Mouse (Mus musculus): ENCODE results near the gene Kif13a. TPM values are rescaled to one million over a fixed set of nuclear protein-coding genes. Genes with fewer than 3 reads are reported as not detected.

The Kif13a gene
- polyA plus RNA-seq, 1 experiment from 2014 or later = 7.6 TPM

- Histone ChIP-seq H3K27ac (ENCODE audit: low read length) (no peak overlapping the region), H3K4me1 (ENCODE audit: control insufficient read depth, insufficient read depth, low read length) (peaks cover 4% of the 10 kb centered on the region; the same call in 1 of the 2 replicates), H3K36me3 (ENCODE audit: control insufficient read depth, insufficient read depth, low read length) (no peaks in the 10 kb centered on the region), H3K27me3 (replicated peaks; ENCODE audit: control insufficient read depth, insufficient read depth, low read length) (no peaks in the 10 kb centered on the region), H3K4me2 (ENCODE audit: low read depth, low read length) (no peak overlapping the region), H3K9ac (ENCODE audit: low read depth, low read length) (no peak overlapping the region), H3K9me3 (ENCODE audit: control insufficient read depth, low read length) (peaks cover 7% of the 10 kb centered on the region; the same call in 1 of the 2 replicates), H3K4me3 (ENCODE audit: low read length) (no peak overlapping the region)
- WGBS = 60% methylated on average over 11 of the region's 11 CpGs
- no peak for ATAC-seq
These were observed 31.3 kb downstream of the Kif13a start for GRCm38 (mm10) chr13:46898411-46898810.

- no peaks in the 10 kb centered on the region for H3K36me3 ChIP-seq (ENCODE audit: control insufficient read depth, insufficient read depth, low read length)
- H3K9ac ChIP-seq (ENCODE audit: low read depth, low read length) = no peak overlapping the region
- 40% methylated on average over 4 of the region's 4 CpGs for WGBS
- peak overlapping the region; percentile 23; the same call in 1 of the 2 replicates for H3K27ac ChIP-seq (ENCODE audit: low read length)
- H3K9me3 ChIP-seq (ENCODE audit: control insufficient read depth, low read length) = no peaks in the 10 kb centered on the region
- ATAC-seq = no peak
- no peaks in the 10 kb centered on the region for H3K27me3 ChIP-seq (replicated peaks; ENCODE audit: control insufficient read depth, insufficient read depth, low read length)
- H3K4me3 ChIP-seq (ENCODE audit: low read length) = no peak overlapping the region
- peaks cover 15% of the 10 kb centered on the region for H3K4me1 ChIP-seq (ENCODE audit: control insufficient read depth, insufficient read depth, low read length)
- H3K4me2 ChIP-seq (ENCODE audit: low read depth, low read length) = no peak overlapping the region
These were observed 37.3 kb downstream of the Kif13a start for GRCm38 (mm10) chr13:46892380-46892779.

GRCm38 (mm10) chr13:46888150-46888683 lies 41.5 kb downstream of the Kif13a start:
- no peaks in the 10 kb centered on the region for H3K9me3 ChIP-seq (ENCODE audit: control insufficient read depth, low read length)
- no peak overlapping the region for H3K9ac ChIP-seq (ENCODE audit: low read depth, low read length)
- no peak overlapping the region for H3K4me2 ChIP-seq (ENCODE audit: low read depth, low read length)
- no peaks in the 10 kb centered on the region for H3K36me3 ChIP-seq (ENCODE audit: control insufficient read depth, insufficient read depth, low read length)
- 83% methylated on average over 12 of the region's 12 CpGs for WGBS
- ATAC-seq = no peak
- no peak overlapping the region for H3K27ac ChIP-seq (ENCODE audit: low read length)
- H3K4me3 ChIP-seq (ENCODE audit: low read length) = no peak overlapping the region
- no peaks in the 10 kb centered on the region for H3K27me3 ChIP-seq (replicated peaks; ENCODE audit: control insufficient read depth, insufficient read depth, low read length)
- peaks cover 27% of the 10 kb centered on the region for H3K4me1 ChIP-seq (ENCODE audit: control insufficient read depth, insufficient read depth, low read length)

- no peak overlapping the region for H3K4me2 ChIP-seq (ENCODE audit: low read depth, low read length)
- H3K4me3 ChIP-seq (ENCODE audit: low read length) = no peak overlapping the region
- H3K27me3 ChIP-seq (replicated peaks; ENCODE audit: control insufficient read depth, insufficient read depth, low read length) = no peaks in the 10 kb centered on the region
- no peaks in the 10 kb centered on the region for H3K36me3 ChIP-seq (ENCODE audit: control insufficient read depth, insufficient read depth, low read length)
- 91% methylated on average over 10 of the region's 10 CpGs for WGBS
- ATAC-seq = no peak
- H3K4me1 ChIP-seq (ENCODE audit: control insufficient read depth, insufficient read depth, low read length) = peaks cover 18% of the 10 kb centered on the region
- no peak overlapping the region for H3K27ac ChIP-seq (ENCODE audit: low read length)
- H3K9me3 ChIP-seq (ENCODE audit: control insufficient read depth, low read length) = no peaks in the 10 kb centered on the region
- H3K9ac ChIP-seq (ENCODE audit: low read depth, low read length) = no peak overlapping the region
These were observed 43.0 kb downstream of the Kif13a start for GRCm38 (mm10) chr13:46886497-46887261.

- Histone ChIP-seq H3K9me3 (ENCODE audit: control insufficient read depth, low read length) (no peaks in the 10 kb centered on the region), H3K4me3 (ENCODE audit: low read length) (no peak overlapping the region), H3K27ac (ENCODE audit: low read length) (no peak overlapping the region), H3K36me3 (ENCODE audit: control insufficient read depth, insufficient read depth, low read length) (no peaks in the 10 kb centered on the region), H3K27me3 (replicated peaks; ENCODE audit: control insufficient read depth, insufficient read depth, low read length) (no peaks in the 10 kb centered on the region), H3K9ac (ENCODE audit: low read depth, low read length) (no peak overlapping the region), H3K4me2 (ENCODE audit: low read depth, low read length) (no peak overlapping the region), H3K4me1 (ENCODE audit: control insufficient read depth, insufficient read depth, low read length) (peaks cover 18% of the 10 kb centered on the region)
- WGBS = 69% methylated on average over 5 of the region's 5 CpGs
- ATAC-seq = no peak
These were observed 44.0 kb downstream of the Kif13a start for GRCm38 (mm10) chr13:46885759-46886060.

GRCm38 (mm10) chr13:46884898-46885758 lies 44.5 kb downstream of the Kif13a start:
- WGBS = 66% methylated on average over 26 of the region's 26 CpGs
- ATAC-seq = 0 out of 2 replicates have a peak, but pooled peaks have one; percentile 47
- no peaks in the 10 kb centered on the region for H3K36me3 ChIP-seq (ENCODE audit: control insufficient read depth, insufficient read depth, low read length)
- H3K4me3 ChIP-seq (ENCODE audit: low read length) = no peak overlapping the region
- peaks cover 18% of the 10 kb centered on the region for H3K4me1 ChIP-seq (ENCODE audit: control insufficient read depth, insufficient read depth, low read length)
- no peak overlapping the region for H3K4me2 ChIP-seq (ENCODE audit: low read depth, low read length)
- no peaks in the 10 kb centered on the region for H3K9me3 ChIP-seq (ENCODE audit: control insufficient read depth, low read length)
- no peak overlapping the region for H3K9ac ChIP-seq (ENCODE audit: low read depth, low read length)
- no peaks in the 10 kb centered on the region for H3K27me3 ChIP-seq (replicated peaks; ENCODE audit: control insufficient read depth, insufficient read depth, low read length)
- H3K27ac ChIP-seq (ENCODE audit: low read length) = no peak overlapping the region

- Histone ChIP-seq H3K4me2 (ENCODE audit: low read depth, low read length) (no peak overlapping the region), H3K4me3 (ENCODE audit: low read length) (no peak overlapping the region), H3K36me3 (ENCODE audit: control insufficient read depth, insufficient read depth, low read length) (no peaks in the 10 kb centered on the region), H3K27ac (ENCODE audit: low read length) (peak overlapping the region; percentile 58; the same call in 1 of the 2 replicates), H3K4me1 (ENCODE audit: control insufficient read depth, insufficient read depth, low read length) (peaks cover 16% of the 10 kb centered on the region), H3K27me3 (replicated peaks; ENCODE audit: control insufficient read depth, insufficient read depth, low read length) (no peaks in the 10 kb centered on the region), H3K9ac (ENCODE audit: low read depth, low read length) (no peak overlapping the region), H3K9me3 (ENCODE audit: control insufficient read depth, low read length) (no peaks in the 10 kb centered on the region)
- WGBS = 85% methylated on average over 3 of the region's 3 CpGs
- ATAC-seq = no peak
These were observed 45.7 kb downstream of the Kif13a start for GRCm38 (mm10) chr13:46883976-46884375.

- peak overlapping the region; percentile 58 for H3K27ac ChIP-seq (ENCODE audit: low read length)
- H3K27me3 ChIP-seq (replicated peaks; ENCODE audit: control insufficient read depth, insufficient read depth, low read length) = no peaks in the 10 kb centered on the region
- H3K9me3 ChIP-seq (ENCODE audit: control insufficient read depth, low read length) = no peaks in the 10 kb centered on the region
- peak; percentile 48 for ATAC-seq
- 45% methylated on average over 10 of the region's 10 CpGs for WGBS
- H3K4me2 ChIP-seq (ENCODE audit: low read depth, low read length) = no peak overlapping the region
- H3K36me3 ChIP-seq (ENCODE audit: control insufficient read depth, insufficient read depth, low read length) = no peaks in the 10 kb centered on the region
- H3K4me1 ChIP-seq (ENCODE audit: control insufficient read depth, insufficient read depth, low read length) = peaks cover 16% of the 10 kb centered on the region
- 0 out of 2 replicates have a peak overlapping the region, but pooled peaks have one; percentile 23 for H3K9ac ChIP-seq (ENCODE audit: low read depth, low read length)
- no peak overlapping the region for H3K4me3 ChIP-seq (ENCODE audit: low read length)
These were observed 46.3 kb downstream of the Kif13a start for GRCm38 (mm10) chr13:46883381-46883780.

- no peaks in the 10 kb centered on the region for H3K36me3 ChIP-seq (ENCODE audit: control insufficient read depth, insufficient read depth, low read length)
- ATAC-seq = no peak
- 50% methylated on average over 14 of the region's 14 CpGs for WGBS
- H3K4me2 ChIP-seq (ENCODE audit: low read depth, low read length) = no peak overlapping the region
- H3K4me1 ChIP-seq (ENCODE audit: control insufficient read depth, insufficient read depth, low read length) = peaks cover 21% of the 10 kb centered on the region
- H3K27me3 ChIP-seq (replicated peaks; ENCODE audit: control insufficient read depth, insufficient read depth, low read length) = no peaks in the 10 kb centered on the region
- no peak overlapping the region for H3K27ac ChIP-seq (ENCODE audit: low read length)
- H3K9me3 ChIP-seq (ENCODE audit: control insufficient read depth, low read length) = no peaks in the 10 kb centered on the region
- H3K9ac ChIP-seq (ENCODE audit: low read depth, low read length) = no peak overlapping the region
- no peak overlapping the region for H3K4me3 ChIP-seq (ENCODE audit: low read length)
These were observed 48.9 kb downstream of the Kif13a start for GRCm38 (mm10) chr13:46880736-46881135.
